Comparison of ENCODE assay signal across 8 mouse cellular contexts in the genomic region with DNA sequence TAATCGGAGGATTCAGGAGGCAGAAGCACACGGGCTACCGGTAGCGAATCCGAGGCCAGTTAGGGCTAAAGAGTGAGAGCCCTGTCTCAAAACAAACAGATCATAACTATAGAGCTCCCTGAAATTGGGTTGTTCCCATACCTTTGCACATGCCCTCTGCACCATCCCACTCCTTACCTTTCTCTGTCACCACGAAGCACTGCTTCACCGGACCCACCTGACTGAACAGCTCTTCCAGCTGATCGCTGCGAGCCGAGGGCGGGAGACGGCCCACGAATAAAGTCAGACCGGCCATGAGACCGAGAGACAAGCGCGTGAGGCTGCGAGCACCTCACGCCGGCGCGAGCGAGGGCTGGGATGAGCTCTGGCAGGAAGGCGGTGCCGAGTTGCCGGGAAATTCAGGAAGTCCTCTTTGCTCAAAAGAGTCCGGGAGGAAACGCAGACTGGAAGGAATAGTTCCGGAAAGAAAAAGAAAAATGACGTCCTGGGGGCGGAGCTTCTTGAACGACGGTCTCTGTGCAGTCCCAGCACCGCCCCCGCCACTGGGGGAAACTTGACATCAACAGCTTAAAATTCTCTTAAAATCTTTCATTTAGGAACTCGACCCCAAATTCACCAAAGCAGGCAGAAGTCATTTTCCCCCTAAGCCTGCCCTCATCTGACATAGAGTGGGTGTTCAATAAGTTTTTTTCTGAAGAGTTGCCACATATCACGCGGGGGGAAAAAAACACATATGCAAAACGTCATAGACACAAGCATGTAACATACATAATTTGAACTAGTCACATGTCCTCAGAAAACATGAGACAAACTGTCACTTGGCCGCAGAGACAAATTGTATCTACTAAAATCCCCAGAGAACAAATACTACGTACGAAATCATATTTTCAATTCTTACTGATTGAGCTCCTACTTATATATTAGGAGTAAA. TPM values are rescaled to one million over a fixed set of nuclear protein-coding genes. Genes with fewer than 3 reads are reported as not detected.
DNase-seq lines count a peak whose midpoint lies in the region; ATAC-seq lines count a peak whose summit lies in the region.

A gene (minus strand): TSS at position 693 of the 931 bp plus-strand sequence.

- H3K27me3 ChIP-seq in lung, embryonic 16.5 days (ENCODE audit: control insufficient read depth, insufficient read depth, low read depth, low read length), result peaks cover 20% of the 10 kb centered on the region

- peak within 1 kb of the TSS; percentile 78 for H3K9ac ChIP-seq in lung, embryonic 16.5 days (ENCODE audit: low read length)

- H3K4me2 ChIP-seq in lung, embryonic 16.5 days (ENCODE audit: low read depth, low read length), result peak within 1 kb of the TSS; percentile 82

- no peaks in the 10 kb centered on the region for H3K9me3 ChIP-seq in lung, embryonic 16.5 days (ENCODE audit: control insufficient read depth, low read length)

- peak; percentile 96 for DNase-seq in MN1 (ENCODE audit: low spot score)
- DNase-seq in cerebellum, adult 8-10 months, result peak; percentile 92
- peak; percentile 94 for DNase-seq in forelimb bud, embryonic 11.5 days (ENCODE audit: low read depth, low spot score)
- DNase-seq in layer of hippocampus, adult 9-10 months (ENCODE audit: low spot score), result peak; percentile 76
- peak; percentile 52 for DNase-seq in ovary, postnatal 10 days (ENCODE audit: low spot score)
- peak; percentile 78 to 88 for DNase-seq in thymus, postnatal 10 days (ENCODE audit: low spot score in 2 of 2)

- H3K4me3 ChIP-seq in lung, embryonic 16.5 days (ENCODE audit: low read length), result peak within 1 kb of the TSS; percentile 82

- no peaks in the 10 kb centered on the region; the same call in 1 of the 2 replicates for H3K36me3 ChIP-seq in lung, embryonic 16.5 days (ENCODE audit: control insufficient read depth, insufficient read depth, low read length)

- peak within 1 kb of the TSS; percentile 74 for H3K27ac ChIP-seq in lung, embryonic 16.5 days (ENCODE audit: low read length)

- peak; percentile 77 to 85 for ATAC-seq in hematopoietic stem cell, adult 5-6 weeks (replicated peaks in 1 of 2; ENCODE audit: insufficient read depth in 1 of 2, low FRiP score in 2 of 2, low TSS enrichment in 1 of 2, low read depth in 1 of 2, poor library complexity in 2 of 2, severe bottlenecking in 2 of 2)
- peak; percentile 89 for ATAC-seq in lung, embryonic 16.5 days (ENCODE audit: low read depth)

- WGBS in lung, embryonic 16.5 days, result 6% methylated on average over 42 of the region's 42 CpGs

- peaks cover 11% of the 10 kb centered on the region for H3K4me1 ChIP-seq in lung, embryonic 16.5 days (replicated peaks; ENCODE audit: control insufficient read depth, insufficient read depth, low read length)

RNA-seq across cellular contexts. Expression of the gene that starts here (rescaled TPM):
- 53.1 and 66.5 TPM in 2 replicates for total RNA-seq in hematopoietic stem cell, adult 5-6 weeks (2017)
- 32.9 and 33.5 TPM in 2 replicates for polyA plus RNA-seq in lung, embryonic 16.5 days (2015; fragmentation: Nextera tagmentation; extraction: Ambion mirVana)

Comparison
In these comparisons a context has a peak if more than half of its experiments do, and no peak if none do; other contexts are left out.
1. Peak in every context shown above with its lines: DNase-seq, ATAC-seq, H3K4me3 ChIP-seq and H3K27ac ChIP-seq.